Mouse (Mus musculus): Measurements from ENCODE around the gene Rpusd1. TPM values are rescaled to one million over a fixed set of nuclear protein-coding genes. Genes with fewer than 3 reads are reported as not detected.

Gene Rpusd1
- total and polyA plus RNA-seq, 3 experiments = 5.6 to 13.8 (median 5.8) TPM

GRCm38 (mm10) chr17:25755086-25755485 is 27.6 kb downstream of the Rpusd1 start:
- H3K4me2 ChIP-seq (ENCODE audit: insufficient read depth, low read depth, poor library complexity, severe bottlenecking) = no peak overlapping the region
- DNase-seq (ENCODE audit: extremely low read depth) = no peak
- dilution Hi-C loops (cut with MboI; ENCODE audit: extremely low pct_ligation_motif_present, extremely low pct_unique_long_range_greater_than_20kb, low sequenced_read_pairs) (no loop called here), in situ Hi-C loops (cut with MboI; ENCODE audit: low pct_ligation_motif_present, low pct_unique_long_range_greater_than_20kb, low sequenced_read_pairs) (no loop called here)
- H3K27ac ChIP-seq (ENCODE audit: insufficient read depth, low read depth) = no peak overlapping the region
- no peaks in the 10 kb centered on the region for H3K4me1 ChIP-seq (ENCODE audit: control insufficient read depth in 1 of 2, insufficient read depth in 2 of 2)
- no peak overlapping the region for H3K9ac ChIP-seq (ENCODE audit: insufficient read depth, low read depth)
- TF ChIP-seq NRF1 (IDR thresholded peaks at IDR 0.05; ENCODE audit: low read depth, low read length) (no peak), ELF1 (IDR thresholded peaks at IDR 0.05; ENCODE audit: low read depth, low read length) (no peak), ZC3H11A (IDR thresholded peaks at IDR 0.05; ENCODE audit: low read depth, low read length) (no peak), MYC (IDR thresholded peaks at IDR 0.05; ENCODE audit: low read depth, low read length) (no peak), NELFE (IDR thresholded peaks at IDR 0.05; ENCODE audit: low read depth, low read length) (no peak), RAD21 (IDR thresholded peaks at IDR 0.05; ENCODE audit: low read depth, low read length) (no peak), TCF12 (IDR thresholded peaks at IDR 0.05; ENCODE audit: low read depth, low read length) (no peak), CHD2 (IDR thresholded peaks at IDR 0.05; ENCODE audit: low read length) (no peak), RCOR1 (conservative IDR thresholded peaks at IDR 0.05; ENCODE audit: low read depth, low read length) (no peak), JUN (IDR thresholded peaks at IDR 0.05; ENCODE audit: insufficient read depth, low read depth, low read length) (no peak), ETS1 (conservative IDR thresholded peaks at IDR 0.05; ENCODE audit: low read depth, low read length) (no peak), CHD1 (IDR thresholded peaks at IDR 0.05; ENCODE audit: low read depth, low read length) (no peak), IRF4 (IDR thresholded peaks at IDR 0.05; ENCODE audit: low read depth, low read length) (no peak)
- peaks cover 97% of the 10 kb centered on the region for H3K27me3 ChIP-seq (replicated peaks)
- H3K9me3 ChIP-seq (replicated peaks; ENCODE audit: low read length) = no peaks in the 10 kb centered on the region
- no peaks in the 10 kb centered on the region for H3K79me2 ChIP-seq (replicated peaks; ENCODE audit: control insufficient read depth, extremely low read depth, insufficient read depth, poor library complexity, severe bottlenecking)
- H3K4me3 ChIP-seq (replicated peaks in 1 of 3; ENCODE audit: low read depth in 2 of 3, low read length in 2 of 3, poor library complexity in 1 of 3) = no peak overlapping the region
- no peaks in the 10 kb centered on the region for H3K36me3 ChIP-seq (replicated peaks in 1 of 2; ENCODE audit: control insufficient read depth in 1 of 2, insufficient read depth in 1 of 2, low read length in 1 of 2)

DNA sequence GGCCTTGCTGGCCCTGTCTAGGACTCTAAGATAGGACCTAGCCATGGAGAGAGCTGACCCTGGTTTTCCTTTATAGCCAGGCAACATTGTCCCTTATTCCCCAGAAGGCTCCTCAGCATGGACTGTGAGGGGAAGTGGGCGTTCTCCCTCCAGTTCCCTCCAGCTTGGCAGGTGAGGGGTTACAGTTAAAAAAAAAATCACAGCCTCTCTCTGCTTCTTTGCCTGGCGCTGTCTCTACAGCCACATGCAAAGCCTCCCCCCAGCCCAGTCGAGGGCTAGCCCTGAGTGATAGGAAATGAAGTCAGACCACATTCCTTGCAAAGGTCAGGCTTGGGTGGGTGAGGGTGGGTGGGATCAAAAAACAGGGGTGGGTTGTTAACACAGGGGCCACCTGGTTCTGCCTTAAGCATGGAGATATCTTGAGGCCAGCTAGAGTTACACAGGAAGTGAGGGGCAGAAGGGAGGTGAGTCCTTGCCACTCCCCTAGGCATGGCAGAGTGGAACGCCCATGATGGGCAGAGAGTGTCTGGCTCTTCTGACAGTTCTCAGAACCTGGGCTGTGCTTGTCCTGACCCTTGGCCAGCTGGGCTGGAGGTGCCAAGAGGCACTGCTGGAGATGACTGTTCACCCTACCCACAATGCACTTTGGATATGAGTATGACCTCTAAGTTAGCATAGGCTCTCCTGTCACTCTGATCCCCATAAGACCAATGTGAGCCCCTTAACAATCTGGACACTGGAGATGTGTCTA is 28.3 kb downstream of the Rpusd1 start:
- H3K4me1 ChIP-seq (ENCODE audit: control insufficient read depth in 1 of 2, insufficient read depth in 2 of 2) = no peaks in the 10 kb centered on the region
- H3K27me3 ChIP-seq (replicated peaks) = peaks cover 98% of the 10 kb centered on the region

More for the DNA sequence above, 28.3 kb downstream of the Rpusd1 start:
- H3K27ac ChIP-seq (ENCODE audit: insufficient read depth, low read depth) = no peak overlapping the region
- DNase-seq (ENCODE audit: extremely low read depth) = no peak
- no peak overlapping the region for H3K9ac ChIP-seq (ENCODE audit: insufficient read depth, low read depth)
- in situ Hi-C loops (cut with MboI; ENCODE audit: low pct_ligation_motif_present, low pct_unique_long_range_greater_than_20kb, low sequenced_read_pairs) (no loop called here), dilution Hi-C loops (cut with MboI; ENCODE audit: extremely low pct_ligation_motif_present, extremely low pct_unique_long_range_greater_than_20kb, low sequenced_read_pairs) (no loop called here)
- TF ChIP-seq RCOR1 (conservative IDR thresholded peaks at IDR 0.05; ENCODE audit: low read depth, low read length) = no peak
- no peak for TF ChIP-seq NELFE (IDR thresholded peaks at IDR 0.05; ENCODE audit: low read depth, low read length)
- no peak for TF ChIP-seq USF2 (conservative IDR thresholded peaks at IDR 0.05; ENCODE audit: low read depth, low read length)
- TF ChIP-seq ZKSCAN1 (IDR thresholded peaks at IDR 0.05; ENCODE audit: borderline replicate concordance, low read depth, low read length) = no peak
- no peak for TF ChIP-seq IRF4 (IDR thresholded peaks at IDR 0.05; ENCODE audit: low read depth, low read length)
- no peak for TF ChIP-seq SIN3A (IDR thresholded peaks at IDR 0.05; ENCODE audit: low read length)
- TF ChIP-seq UBTF (IDR thresholded peaks at IDR 0.05; ENCODE audit: low read depth, low read length) = no peak
- no peak for TF ChIP-seq MAX (IDR thresholded peaks at IDR 0.05; ENCODE audit: low read length)
- TF ChIP-seq RAD21 (IDR thresholded peaks at IDR 0.05; ENCODE audit: low read depth, low read length) = no peak
- no peaks in the 10 kb centered on the region for H3K36me3 ChIP-seq (replicated peaks in 1 of 2; ENCODE audit: control insufficient read depth in 1 of 2, insufficient read depth in 1 of 2, low read length in 1 of 2)
- no peak overlapping the region for H3K4me2 ChIP-seq (ENCODE audit: insufficient read depth, low read depth, poor library complexity, severe bottlenecking)
- no peak overlapping the region for H3K4me3 ChIP-seq (replicated peaks in 1 of 3; ENCODE audit: low read depth in 2 of 3, low read length in 2 of 3, poor library complexity in 1 of 3)
- no peaks in the 10 kb centered on the region for H3K79me2 ChIP-seq (replicated peaks; ENCODE audit: control insufficient read depth, extremely low read depth, insufficient read depth, poor library complexity, severe bottlenecking)
- H3K9me3 ChIP-seq (replicated peaks; ENCODE audit: low read length) = no peaks in the 10 kb centered on the region

Measured in CH12.LX (cell line).